Mouse (Mus musculus): ENCODE measurements around the gene Ifitm2. TPM values are rescaled to one million over a fixed set of nuclear protein-coding genes. Genes with fewer than 3 reads are reported as not detected.

Gene Ifitm2
- polyA plus RNA-seq, 1 experiment, result 147 TPM

DNA sequence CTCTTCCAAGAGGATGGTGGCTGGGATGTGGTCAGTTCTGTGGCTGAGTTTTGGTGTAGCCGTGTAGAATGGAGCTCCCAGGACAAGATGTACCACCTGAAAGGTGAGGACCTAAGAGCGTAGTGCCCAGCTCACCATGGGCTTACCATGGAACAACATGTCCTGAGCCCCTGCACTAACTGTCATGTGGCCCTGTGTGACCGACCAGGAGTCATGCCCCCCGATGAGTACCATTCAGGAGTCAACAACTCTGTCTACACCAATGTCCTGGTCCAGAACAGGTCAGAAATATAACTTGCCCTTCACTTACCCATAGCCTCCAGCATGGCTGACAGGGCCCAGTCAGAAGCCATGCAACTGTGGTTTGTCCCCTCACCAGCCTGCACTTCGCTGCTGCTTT is 10.5 kb downstream of the Ifitm2 start:
- Histone ChIP-seq H3K4me3 (replicated peaks; ENCODE audit: control insufficient read depth, low read depth, low read length) (no peak overlapping the region), H3K4me1 (ENCODE audit: control insufficient read depth, insufficient read depth, low read length) (peaks cover 5% of the 10 kb centered on the region; the same call in 1 of the 2 replicates), H3K27ac (ENCODE audit: control insufficient read depth, insufficient read depth, low read depth, low read length, poor library complexity) (no peak overlapping the region)
- WGBS, result 83% methylated on average over 5 of the region's 5 CpGs
- no peak for TF ChIP-seq CTCF (IDR thresholded peaks at IDR 0.05; ENCODE audit: control insufficient read depth, insufficient read depth, low read length)

DNA sequence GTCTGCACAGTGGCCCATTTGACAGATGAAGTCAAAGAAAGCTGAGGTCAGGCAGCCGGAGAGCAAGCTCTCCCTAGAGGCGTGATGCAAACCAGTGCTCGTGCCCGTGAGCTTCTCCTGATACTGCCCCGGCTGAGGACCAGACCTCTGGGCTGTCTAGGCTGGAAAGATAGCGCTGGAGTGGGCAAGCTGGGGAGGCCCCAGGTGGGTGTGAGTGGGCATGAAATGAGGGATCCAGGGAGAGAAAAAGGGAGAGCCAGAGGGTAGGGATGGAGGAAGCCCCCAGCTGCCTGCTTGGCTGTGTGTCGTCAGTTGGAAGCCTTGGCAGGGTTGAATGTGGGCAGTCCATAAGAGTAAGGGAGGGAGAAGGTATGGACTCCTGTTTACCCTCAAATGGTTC is 11.6 kb downstream of the Ifitm2 start:
- Histone ChIP-seq H3K4me1 (ENCODE audit: control insufficient read depth, insufficient read depth, low read length) (peaks cover 5% of the 10 kb centered on the region; the same call in 1 of the 2 replicates), H3K4me3 (replicated peaks; ENCODE audit: control insufficient read depth, low read depth, low read length) (no peak overlapping the region), H3K27ac (ENCODE audit: control insufficient read depth, insufficient read depth, low read depth, low read length, poor library complexity) (no peak overlapping the region)
- TF ChIP-seq POLR2A (IDR thresholded peaks at IDR 0.05; ENCODE audit: borderline replicate concordance, control insufficient read depth, low read depth, low read length), result no peak
- no peak for TF ChIP-seq CTCF (IDR thresholded peaks at IDR 0.05; ENCODE audit: control insufficient read depth, insufficient read depth, low read length)
- 88% methylated on average over 7 of the region's 7 CpGs for WGBS

DNA sequence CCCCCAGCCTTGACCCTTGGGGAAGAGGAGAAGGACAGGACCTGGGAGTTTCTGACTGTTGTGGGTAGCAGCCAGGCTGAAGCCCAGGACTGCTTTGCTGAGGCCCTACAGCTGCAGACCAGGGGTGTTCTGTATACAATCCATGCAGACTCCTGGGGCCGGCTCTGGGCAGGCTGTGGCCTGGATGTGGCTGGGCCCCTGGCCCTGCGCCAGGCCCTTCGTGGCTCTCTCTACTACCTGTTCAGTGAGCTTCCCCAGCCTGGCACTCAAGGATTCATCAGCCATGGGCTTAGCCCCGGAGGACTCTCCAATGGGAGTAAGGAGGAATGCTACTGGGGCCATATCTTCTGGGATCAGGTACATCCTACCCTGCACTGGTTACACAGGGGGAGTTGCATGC is 12.4 kb downstream of the Ifitm2 start:
- 56% methylated on average over 4 of the region's 4 CpGs for WGBS
- no peak overlapping the region for H3K27ac ChIP-seq (ENCODE audit: control insufficient read depth, insufficient read depth, low read depth, low read length, poor library complexity)
- TF ChIP-seq POLR2A (IDR thresholded peaks at IDR 0.05; ENCODE audit: borderline replicate concordance, control insufficient read depth, low read depth, low read length) (no peak), CTCF (IDR thresholded peaks at IDR 0.05; ENCODE audit: control insufficient read depth, insufficient read depth, low read length) (no peak)
- H3K4me1 ChIP-seq (ENCODE audit: control insufficient read depth, insufficient read depth, low read length), result peaks cover 5% of the 10 kb centered on the region; the same call in 1 of the 2 replicates
- no peak overlapping the region for H3K4me3 ChIP-seq (replicated peaks; ENCODE audit: control insufficient read depth, low read depth, low read length)

DNA sequence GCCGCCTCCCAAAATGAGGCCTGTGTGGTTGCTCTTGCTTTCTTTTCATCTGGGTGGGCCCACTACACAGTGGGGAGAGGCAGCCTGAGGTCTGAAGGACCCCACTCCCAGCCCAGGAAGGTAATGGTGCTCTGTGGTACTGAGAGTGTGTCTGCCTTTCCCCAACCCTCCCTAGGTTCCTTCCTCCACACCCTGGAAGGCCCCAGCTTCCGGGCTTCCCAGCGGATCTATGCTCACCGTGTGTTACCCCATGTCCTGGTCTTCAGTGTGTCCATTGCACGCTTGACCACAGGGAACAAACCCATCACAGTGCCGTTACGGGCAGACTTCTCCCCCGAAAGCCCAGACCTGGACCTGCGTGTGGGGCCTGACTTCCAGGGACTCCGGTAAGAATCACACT is 13.0 kb downstream of the Ifitm2 start:
- 75% methylated on average over 10 of the region's 10 CpGs for WGBS
- no peak overlapping the region for H3K4me3 ChIP-seq (replicated peaks; ENCODE audit: control insufficient read depth, low read depth, low read length)
- H3K27ac ChIP-seq (ENCODE audit: control insufficient read depth, insufficient read depth, low read depth, low read length, poor library complexity), result no peak overlapping the region; the same call in 1 of the 2 replicates
- peaks cover 5% of the 10 kb centered on the region; the same call in 1 of the 2 replicates for H3K4me1 ChIP-seq (ENCODE audit: control insufficient read depth, insufficient read depth, low read length)
- no peak for TF ChIP-seq CTCF (IDR thresholded peaks at IDR 0.05; ENCODE audit: control insufficient read depth, insufficient read depth, low read length)
- no peak for TF ChIP-seq POLR2A (IDR thresholded peaks at IDR 0.05; ENCODE audit: borderline replicate concordance, control insufficient read depth, low read depth, low read length)

GRCm38 (mm10) chr7:140942341-140942740 is 13.4 kb downstream of the Ifitm2 start:
- Histone ChIP-seq H3K4me1 (ENCODE audit: control insufficient read depth, insufficient read depth, low read length) (peaks cover 5% of the 10 kb centered on the region; the same call in 1 of the 2 replicates), H3K4me3 (replicated peaks; ENCODE audit: control insufficient read depth, low read depth, low read length) (peak overlapping the region; percentile 63), H3K27ac (ENCODE audit: control insufficient read depth, insufficient read depth, low read depth, low read length, poor library complexity) (peak overlapping the region; percentile 76)
- TF ChIP-seq POLR2A (IDR thresholded peaks at IDR 0.05; ENCODE audit: borderline replicate concordance, control insufficient read depth, low read depth, low read length) (no peak), CTCF (IDR thresholded peaks at IDR 0.05; ENCODE audit: control insufficient read depth, insufficient read depth, low read length) (no peak)
- whole genome bisulfite sequencing, result 48% methylated on average over 9 of the region's 9 CpGs

- WGBS, result 1% methylated on average over 33 of the region's 33 CpGs
- TF ChIP-seq POLR2A (IDR thresholded peaks at IDR 0.05; ENCODE audit: borderline replicate concordance, control insufficient read depth, low read depth, low read length) (peak; percentile 65; the same call in 1 of the 2 replicates), CTCF (IDR thresholded peaks at IDR 0.05; ENCODE audit: control insufficient read depth, insufficient read depth, low read length) (peak; percentile 83)
- Histone ChIP-seq H3K27ac (ENCODE audit: control insufficient read depth, insufficient read depth, low read depth, low read length, poor library complexity) (peak within 1 kb of the TSS; percentile 76), H3K4me3 (replicated peaks; ENCODE audit: control insufficient read depth, low read depth, low read length) (peak within 1 kb of the TSS; percentile 63), H3K4me1 (ENCODE audit: control insufficient read depth, insufficient read depth, low read length) (peaks cover 2% of the 10 kb centered on the region; the same call in 1 of the 2 replicates)
These were observed 14.3 kb downstream of the Ifitm2 start, which contains the start of gene Pgghg for GRCm38 (mm10) chr7:140941222-140942051. Gene Pgghg (plus strand): TSS chr7:140941391.

GRCm38 (mm10) chr7:140939669-140940171 is 16.1 kb downstream of the Ifitm2 start:
- no peak overlapping the region for H3K4me3 ChIP-seq (replicated peaks; ENCODE audit: control insufficient read depth, low read depth, low read length)
- WGBS, result 87% methylated on average over 8 of the region's 8 CpGs
- TF ChIP-seq POLR2A (IDR thresholded peaks at IDR 0.05; ENCODE audit: borderline replicate concordance, control insufficient read depth, low read depth, low read length), result no peak
- H3K27ac ChIP-seq (ENCODE audit: control insufficient read depth, insufficient read depth, low read depth, low read length, poor library complexity), result no peak overlapping the region
- H3K4me1 ChIP-seq (ENCODE audit: control insufficient read depth, insufficient read depth, low read length), result peaks cover 2% of the 10 kb centered on the region; the same call in 1 of the 2 replicates

DNA sequence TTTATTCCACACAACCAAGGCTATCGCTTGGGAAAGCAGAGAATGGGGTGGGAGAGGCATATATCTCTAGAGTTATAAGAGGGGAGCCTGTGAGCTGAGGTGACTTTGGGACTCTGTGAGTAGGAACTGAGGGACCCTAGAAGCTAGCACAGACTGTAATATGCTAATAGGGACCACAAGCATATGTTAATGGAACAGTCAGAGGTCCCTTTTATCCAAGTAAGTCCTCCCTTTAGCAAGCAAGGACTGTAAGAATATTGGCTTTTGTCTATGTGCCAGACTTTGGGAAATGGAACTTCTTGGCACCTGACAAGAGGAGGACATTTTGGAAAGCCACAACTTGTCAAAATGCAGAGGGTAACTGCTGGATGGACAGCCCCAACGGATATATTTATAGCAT is 16.9 kb downstream of the Ifitm2 start:
- Histone ChIP-seq H3K4me1 (ENCODE audit: control insufficient read depth, insufficient read depth, low read length) (peaks cover 2% of the 10 kb centered on the region; the same call in 1 of the 2 replicates), H3K27ac (ENCODE audit: control insufficient read depth, insufficient read depth, low read depth, low read length, poor library complexity) (no peak overlapping the region), H3K4me3 (replicated peaks; ENCODE audit: control insufficient read depth, low read depth, low read length) (no peak overlapping the region)
- no peak for TF ChIP-seq POLR2A (IDR thresholded peaks at IDR 0.05; ENCODE audit: borderline replicate concordance, control insufficient read depth, low read depth, low read length)
- no peak for TF ChIP-seq CTCF (IDR thresholded peaks at IDR 0.05; ENCODE audit: control insufficient read depth, insufficient read depth, low read length)
- 81% methylated on average over 2 of the region's 2 CpGs for WGBS
